Mouse (Mus musculus) forebrain, embryonic 14.5 days (tissue): ENCODE measurements around the gene Slc25a27. TPM values are rescaled to one million over a fixed set of nuclear protein-coding genes. Genes with fewer than 3 reads are reported as not detected.

Source experiments
- ATAC-seq: fragments of 200-750 bp; cut with Nextera tagmentation; 2 replicates; pipeline ENCODE4 v1.8.0; 2017; ENCODE audit warnings: mild to moderate bottlenecking, moderate library complexity
- DNase-seq: peaks from one replicate; pipeline ENCODE4 v3.0.0-alpha.2; 2015; ENCODE audit warnings: low spot score
- H3K27ac ChIP-seq: fragments of 300-500 bp; sonication (generic); 2 replicates; pipeline ENCODE4 v1.5.1; 2014; ENCODE audit warnings: low read depth, mild to moderate bottlenecking, control low read depth, low read length, moderate library complexity
- H3K27me3 ChIP-seq: fragments of 300-500 bp; sonication (generic); replicated peaks from 2 replicates; pipeline ENCODE4 v1.6.1; 2014; ENCODE audit warnings: low read length, control low read depth, mixed read lengths; ENCODE audit not compliant: control insufficient read depth, insufficient read depth
- H3K36me3 ChIP-seq: fragments of 300-500 bp; sonication (generic); 2 replicates; pipeline ENCODE4 v1.6.1; 2014; ENCODE audit warnings: low read length, control low read depth; ENCODE audit not compliant: control insufficient read depth, insufficient read depth
- H3K4me1 ChIP-seq: fragments of 300-500 bp; sonication (generic); 2 replicates; pipeline ENCODE4 v1.6.1; 2014; ENCODE audit warnings: antibody characterized with exemption, low read length, control low read depth; ENCODE audit not compliant: control insufficient read depth, insufficient read depth
- H3K4me2 ChIP-seq: fragments of 300-500 bp; sonication (generic); 2 replicates; pipeline ENCODE4 v1.6.1; 2014; ENCODE audit warnings: mild to moderate bottlenecking, control low read depth, low read length
- H3K4me3 ChIP-seq: fragments of 300-500 bp; sonication (generic); 2 replicates; pipeline ENCODE4 v1.5.1; 2014; ENCODE audit warnings: low read depth, low read length, control low read depth
- H3K9ac ChIP-seq: fragments of 300-500 bp; sonication (generic); 2 replicates; pipeline ENCODE4 v1.6.1; 2014; ENCODE audit warnings: mild to moderate bottlenecking, low read length, control low read depth, moderate library complexity
- H3K9me3 ChIP-seq: fragments of 300-500 bp; sonication (generic); replicated peaks from 2 replicates; pipeline ENCODE4 v1.6.1; 2016; ENCODE audit warnings: low read length, control low read depth, mixed read lengths; ENCODE audit not compliant: control insufficient read depth
- WGBS: fragments of 180-500 bp; shearing (Covaris S2); extraction: QIAGEN DNeasy Blood & Tissue Kit; methylation state at CpG from one replicate; pipeline ENCODE4 v1.1.7; 2014; 5-methylcytosine and 5-hydroxymethylcytosine counted together
- polyA plus RNA-seq: library from polyadenylated mRNA; unstranded; fragments of >200 nt; fragmentation: Nextera tagmentation; extraction: Ambion mirVana; gene quantifications from 2 replicates; pipeline ENCODE4 v1.2.1, GENCODE M21; 2014

Slc25a27 gene
- polyA plus RNA-seq, result 31.6 and 46.1 TPM in 2 replicates

DNA sequence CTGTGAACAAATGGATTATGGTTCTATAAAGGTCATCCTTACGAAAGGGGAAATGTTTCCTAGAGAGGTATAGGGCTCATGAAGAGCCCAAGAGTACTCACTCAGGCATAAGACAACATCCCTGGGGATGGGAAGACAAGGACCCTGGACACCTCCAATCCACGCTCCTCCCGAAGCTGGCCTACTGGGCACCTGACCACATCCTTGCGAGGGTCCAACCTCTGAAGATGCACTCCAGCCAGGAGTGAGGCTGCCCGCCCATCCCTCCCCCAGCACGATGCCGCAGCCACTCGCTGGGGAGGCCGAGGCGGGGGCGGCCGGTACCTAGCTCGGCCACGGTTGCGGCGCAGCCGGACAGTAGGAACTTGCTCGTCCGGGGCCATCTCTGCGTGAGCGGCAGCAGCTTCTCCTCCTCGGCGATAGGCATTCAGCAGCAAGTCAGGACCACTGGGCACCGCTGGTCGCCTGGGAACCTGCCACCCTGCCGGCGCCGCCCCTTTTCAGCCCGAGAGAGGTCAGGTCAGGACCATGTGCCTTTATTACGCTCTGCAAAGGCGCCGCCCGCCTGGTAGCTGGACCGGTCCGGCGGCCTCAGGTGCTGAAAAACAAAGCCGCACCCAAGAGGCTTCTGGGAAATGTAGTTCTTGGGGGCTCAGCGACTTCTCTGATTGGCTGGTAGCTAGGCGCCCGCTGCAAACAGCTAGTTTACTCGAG, at the start of gene Slc25a27:
TSS of gene Slc25a27 (minus strand) at position 639 of the 714 bp plus-strand sequence.
- Histone ChIP-seq H3K36me3 (peaks cover 15% of the 10 kb centered on the region), H3K4me3 (peak within 1 kb of the TSS; percentile 94), H3K27ac (peak within 1 kb of the TSS; percentile 66), H3K4me2 (peak within 1 kb of the TSS; percentile 77), H3K9me3 (no peaks in the 10 kb centered on the region), H3K4me1 (peaks cover 14% of the 10 kb centered on the region), H3K9ac (peak within 1 kb of the TSS; percentile 95), H3K27me3 (no peaks in the 10 kb centered on the region)
- ATAC-seq (peak; percentile 98), DNase-seq (peak; percentile 98)
- WGBS, result under 1% methylated on average over 36 of the region's 41 CpGs

DNA sequence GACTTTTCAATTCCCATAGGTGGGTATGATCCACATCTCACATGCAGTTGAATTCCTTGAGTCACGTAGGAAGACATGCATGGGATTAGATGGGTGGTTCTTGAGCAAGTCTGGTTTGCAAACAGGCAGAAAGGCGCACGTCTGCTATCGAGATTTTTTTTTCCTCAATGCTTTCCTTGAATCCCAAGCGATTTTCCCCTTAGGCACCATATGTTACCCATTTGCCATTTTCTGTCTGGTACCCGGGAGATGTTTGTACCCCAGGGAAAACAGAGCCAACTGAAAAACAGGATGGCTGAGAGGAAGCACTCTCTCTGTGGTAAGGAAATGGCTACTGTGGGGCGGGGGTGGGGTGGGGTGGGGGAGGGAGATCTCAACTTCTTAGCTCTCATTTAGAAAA, 49.6 kb upstream of the Slc25a27 start:
- WGBS, result 79% methylated on average over 7 of the region's 7 CpGs
- Histone ChIP-seq H3K36me3 (no peaks in the 10 kb centered on the region), H3K4me1 (no peaks in the 10 kb centered on the region), H3K27ac (no peak overlapping the region), H3K4me3 (no peak overlapping the region), H3K9ac (no peak overlapping the region), H3K4me2 (no peak overlapping the region), H3K9me3 (no peaks in the 10 kb centered on the region), H3K27me3 (no peaks in the 10 kb centered on the region)
- peak; percentile 54 for DNase-seq
- no peak for ATAC-seq

DNA sequence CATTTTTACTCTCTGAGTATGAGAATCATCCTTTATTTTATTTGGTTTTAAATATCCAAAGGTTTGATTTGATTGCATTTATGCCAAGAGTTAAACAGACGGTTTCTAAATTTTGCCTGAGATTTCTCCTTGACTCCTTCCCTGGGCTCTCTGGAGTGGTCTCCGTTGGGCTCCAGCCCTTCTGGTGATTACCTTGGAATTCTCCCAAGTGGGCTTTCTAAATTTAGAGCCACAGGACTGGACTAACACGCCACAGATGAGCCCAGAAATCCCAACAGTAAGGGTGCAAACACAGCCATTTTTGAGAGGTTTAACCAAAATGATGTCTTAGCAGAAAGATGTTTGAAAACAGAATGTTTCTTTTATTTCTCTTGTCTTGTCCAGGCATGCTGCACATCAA, 47.2 kb upstream of the Slc25a27 start:
- Histone ChIP-seq H3K9ac (no peak overlapping the region), H3K27ac (no peak overlapping the region), H3K4me1 (no peaks in the 10 kb centered on the region), H3K27me3 (no peaks in the 10 kb centered on the region), H3K36me3 (no peaks in the 10 kb centered on the region), H3K4me2 (no peak overlapping the region), H3K4me3 (no peak overlapping the region), H3K9me3 (no peaks in the 10 kb centered on the region)
- DNase-seq (no peak), ATAC-seq (no peak)
- WGBS, result 87% methylated on average over 3 of the region's 3 CpGs

DNA sequence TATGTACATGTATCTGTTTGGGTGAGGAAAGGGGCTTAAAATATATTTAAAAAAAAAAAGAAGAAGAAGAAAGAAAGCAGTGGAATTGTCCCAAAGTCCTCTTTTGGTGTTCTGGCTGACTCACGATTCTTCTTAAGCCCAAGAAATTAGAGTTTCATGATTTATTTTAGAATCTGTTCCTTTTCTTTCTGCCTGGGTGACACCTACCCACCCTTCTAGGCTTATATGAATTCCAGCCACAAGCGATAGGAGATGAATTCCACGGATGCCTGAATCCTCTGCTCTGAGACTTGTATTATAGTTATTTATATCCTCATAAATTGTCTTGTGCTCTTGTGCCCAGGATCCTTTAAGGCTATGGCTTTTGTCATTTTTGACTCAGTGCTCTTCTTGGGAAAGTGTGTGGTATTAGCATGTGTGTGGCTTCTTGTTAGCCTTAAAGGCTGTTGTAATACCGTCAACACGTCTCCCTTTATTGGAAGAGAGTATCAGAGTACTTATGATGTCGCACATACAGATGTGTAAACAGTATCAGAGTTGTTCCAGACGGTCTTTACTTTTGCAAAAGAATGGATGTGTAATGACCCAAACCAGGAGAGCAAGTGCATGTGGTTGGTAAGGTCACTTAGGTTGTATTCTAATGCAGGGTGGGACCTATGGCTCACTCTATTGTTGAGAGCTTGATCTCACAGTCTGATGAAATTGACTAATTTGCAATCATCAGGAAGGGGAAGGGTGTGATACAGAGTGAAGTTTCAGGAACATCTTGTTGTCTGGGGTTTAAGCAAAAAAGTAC, 44.7 kb upstream of the Slc25a27 start:
- no peaks in the 10 kb centered on the region for H3K36me3 ChIP-seq
- H3K9ac ChIP-seq, result no peak overlapping the region
- H3K4me3 ChIP-seq, result no peak overlapping the region
- H3K4me2 ChIP-seq, result no peak overlapping the region
- H3K27ac ChIP-seq, result no peak overlapping the region
- DNase-seq (no peak), ATAC-seq (no peak)
- H3K4me1 ChIP-seq, result no peaks in the 10 kb centered on the region
- WGBS, result 91% methylated on average over 7 of the region's 7 CpGs
- H3K9me3 ChIP-seq, result no peaks in the 10 kb centered on the region
- H3K27me3 ChIP-seq, result no peaks in the 10 kb centered on the region

DNA sequence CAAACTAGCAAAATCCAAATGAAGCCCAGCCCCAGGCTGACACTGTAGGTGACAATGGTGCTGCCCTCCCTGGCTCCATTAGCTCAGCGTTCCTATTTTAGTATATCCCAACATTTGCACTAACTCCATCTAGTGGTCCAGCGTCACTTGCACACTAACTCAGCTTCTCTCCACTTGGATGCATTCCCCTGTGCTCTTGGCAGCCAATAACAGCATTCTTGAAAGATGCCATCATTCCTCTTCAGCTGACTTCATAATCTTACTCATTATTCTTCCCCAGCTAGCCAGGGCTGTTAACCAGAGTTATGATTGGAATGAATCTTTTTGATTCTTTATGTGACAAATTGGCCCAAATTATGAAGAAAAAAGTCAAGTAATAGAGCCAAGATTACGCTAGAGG, 40.2 kb upstream of the Slc25a27 start:
- 78% methylated on average over 3 of the region's 3 CpGs for WGBS
- Histone ChIP-seq H3K36me3 (no peaks in the 10 kb centered on the region), H3K9ac (no peak overlapping the region), H3K4me2 (no peak overlapping the region), H3K9me3 (no peaks in the 10 kb centered on the region), H3K4me1 (no peaks in the 10 kb centered on the region), H3K27ac (no peak overlapping the region), H3K4me3 (no peak overlapping the region), H3K27me3 (no peaks in the 10 kb centered on the region)
- ATAC-seq (no peak), DNase-seq (peak; percentile 31)

DNA sequence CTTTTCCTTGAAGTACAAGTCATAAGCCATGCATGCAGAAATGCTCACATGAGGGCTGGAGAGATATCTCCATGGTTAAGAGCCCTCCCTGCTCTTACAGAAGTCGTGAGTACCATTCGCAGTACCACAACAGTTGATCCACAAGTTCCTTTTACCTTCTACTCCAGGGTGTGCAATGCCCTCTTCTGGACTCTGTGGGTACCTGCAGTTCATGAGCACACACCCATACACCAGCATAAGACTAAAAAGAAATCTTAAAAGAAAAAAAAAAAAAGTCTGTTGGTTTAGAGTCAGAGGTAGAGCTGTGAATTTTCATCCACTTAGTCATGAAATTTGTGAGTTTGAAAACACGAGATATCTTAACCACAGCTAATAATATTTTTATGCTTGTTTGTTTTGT, 39.7 kb upstream of the Slc25a27 start:
- no peak for DNase-seq
- Histone ChIP-seq H3K36me3 (no peaks in the 10 kb centered on the region), H3K27ac (no peak overlapping the region), H3K4me3 (no peak overlapping the region), H3K9me3 (no peaks in the 10 kb centered on the region), H3K9ac (no peak overlapping the region), H3K27me3 (no peaks in the 10 kb centered on the region), H3K4me1 (no peaks in the 10 kb centered on the region), H3K4me2 (no peak overlapping the region)
- 91% methylated on average over 3 of the region's 3 CpGs for WGBS
- no peak for ATAC-seq

DNA sequence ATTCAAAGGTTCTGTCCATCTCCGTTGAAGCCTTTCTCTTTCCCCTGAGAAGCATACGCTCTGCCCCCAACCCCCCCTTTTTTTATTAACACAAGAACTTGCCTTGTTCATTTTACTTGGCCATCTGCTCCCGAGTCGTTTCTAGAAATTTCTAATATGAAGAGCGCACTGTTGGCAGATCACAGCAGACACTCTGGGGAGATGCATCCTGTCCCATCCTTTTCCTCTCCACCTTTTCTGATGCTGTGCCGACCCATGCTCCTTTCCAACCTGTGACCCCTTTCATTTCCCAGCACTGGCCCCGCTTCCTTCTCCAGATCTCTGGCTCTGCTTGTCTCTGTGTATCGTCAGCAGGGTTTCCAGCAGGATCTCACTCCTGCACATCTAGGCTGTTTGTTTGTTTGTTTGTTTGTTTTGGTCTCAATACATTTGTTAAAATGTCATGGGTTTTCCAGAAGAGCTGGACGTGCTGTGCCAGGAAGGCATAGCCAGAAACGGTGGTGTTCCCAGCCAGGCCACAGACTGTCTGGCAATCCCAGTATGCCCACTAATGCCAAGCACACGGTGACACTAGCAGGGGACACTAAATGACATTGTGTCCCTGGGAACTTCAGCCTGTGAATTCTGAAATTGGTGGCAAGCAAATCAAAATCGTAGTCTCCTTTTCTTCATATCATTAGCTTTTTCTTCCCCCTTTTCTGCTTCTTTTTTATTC, 37.4 kb upstream of the Slc25a27 start:
- no peaks in the 10 kb centered on the region for H3K4me1 ChIP-seq
- WGBS, result 90% methylated on average over 12 of the region's 12 CpGs
- H3K36me3 ChIP-seq, result no peaks in the 10 kb centered on the region
- H3K4me2 ChIP-seq, result no peak overlapping the region
- no peak overlapping the region for H3K27ac ChIP-seq
- H3K9ac ChIP-seq, result no peak overlapping the region
- H3K4me3 ChIP-seq, result no peak overlapping the region
- no peaks in the 10 kb centered on the region for H3K27me3 ChIP-seq
- DNase-seq (no peak), ATAC-seq (no peak)
- no peaks in the 10 kb centered on the region for H3K9me3 ChIP-seq

DNA sequence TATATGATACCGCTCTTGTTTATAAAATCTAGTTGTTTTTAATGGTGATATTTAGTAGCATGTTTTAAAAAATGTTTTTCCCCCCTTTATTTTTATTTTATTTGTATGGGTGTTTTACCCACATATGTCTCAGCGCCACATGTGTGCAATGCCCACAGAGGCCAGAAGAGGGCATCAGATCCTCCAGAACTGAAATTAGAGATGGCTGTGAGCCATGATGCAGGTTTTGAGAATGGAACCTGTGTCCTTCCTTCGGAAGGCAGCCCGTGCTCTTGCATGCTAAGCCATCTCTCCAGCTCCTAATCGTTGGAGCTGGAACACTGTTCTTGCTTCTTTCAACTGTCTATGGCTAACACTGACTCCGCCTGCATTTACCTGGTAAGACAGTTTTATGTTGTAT, 34.0 kb upstream of the Slc25a27 start:
- H3K4me2 ChIP-seq, result no peak overlapping the region
- H3K27me3 ChIP-seq, result no peaks in the 10 kb centered on the region
- no peaks in the 10 kb centered on the region for H3K4me1 ChIP-seq
- 67% methylated on average over 6 of the region's 6 CpGs for WGBS
- no peak overlapping the region for H3K27ac ChIP-seq
- no peak overlapping the region for H3K4me3 ChIP-seq
- DNase-seq (peak; percentile 69), ATAC-seq (peak; percentile 24; the same call in 1 of the 2 replicates)
- no peaks in the 10 kb centered on the region for H3K36me3 ChIP-seq
- H3K9ac ChIP-seq, result no peak overlapping the region
- no peaks in the 10 kb centered on the region for H3K9me3 ChIP-seq
